Mouse (Mus musculus) left cerebral cortex, postnatal 4 days (tissue): ENCODE results near the gene Runx3. TPM values are rescaled to one million over a fixed set of nuclear protein-coding genes. Genes with fewer than 3 reads are reported as not detected.

Experiments used
- DNase-seq: peaks from one replicate; pipeline ENCODE4 v3.0.0-alpha.2; 2022
- intact Hi-C: fragments of 180-260 bp; cut with DNase I; formaldehyde crosslinking; loops from one replicate; pipeline ENCODE4 v1.15.1; 2025
- total RNA-seq, 2 experiments: library from RNA; stranded (reverse); gene quantifications; 2 replicates each; pipeline ENCODE4 v1.2.3; 2021

Gene Runx3
- total RNA-seq, 2 experiments from 2014 or later: 0.08 TPM; not detected in 1

DNA sequence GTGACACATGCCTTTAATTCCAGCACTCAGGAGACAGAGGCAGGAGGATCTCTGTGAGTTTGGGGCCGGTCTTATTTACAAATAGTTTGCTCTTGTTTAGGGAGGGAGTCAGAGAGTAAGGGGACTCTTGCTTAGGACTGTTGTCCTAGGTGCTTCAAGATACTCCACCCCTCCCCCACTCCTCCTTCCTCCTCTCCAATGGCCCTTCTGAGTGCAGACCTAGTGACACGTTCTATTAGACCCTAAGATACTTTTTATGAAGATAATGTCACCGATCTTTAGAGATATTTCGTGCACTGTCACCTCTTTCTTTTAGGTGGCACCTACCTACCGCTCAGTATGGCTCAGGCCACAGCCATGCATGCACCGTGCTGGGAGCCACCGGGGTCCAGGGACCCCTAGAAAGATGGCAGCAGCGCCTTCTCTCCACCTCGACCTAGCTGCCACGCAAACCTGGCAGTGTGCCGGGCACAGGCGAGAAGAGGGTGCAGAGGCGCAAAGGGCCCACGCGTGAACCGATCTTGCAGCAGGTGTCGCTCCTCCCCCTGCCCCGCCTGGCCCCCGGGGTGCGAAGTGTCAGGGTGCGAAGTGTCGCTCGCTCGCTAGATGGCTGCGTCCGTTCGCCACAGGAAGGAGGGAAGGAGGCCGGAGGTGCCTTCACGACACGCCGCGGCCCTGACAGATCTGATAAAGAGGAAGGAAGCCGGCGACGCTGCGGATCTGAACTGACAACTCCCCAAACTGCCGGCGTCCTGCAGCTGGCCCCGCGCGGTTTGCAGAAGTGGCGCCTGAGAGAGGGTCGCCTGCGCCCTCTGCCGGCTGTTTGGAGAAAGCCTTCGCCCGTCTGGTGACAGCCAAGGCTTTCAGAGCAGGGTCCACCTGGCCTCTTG lies 85.5 kb downstream of the Runx3 start:
- DNase-seq: peak; percentile 88
- intact Hi-C loops: loop anchor here (2.0 to 10.0 kb wide), 2 partner anchors 141 to 259 kb away; no protein-coding TSS in a partner anchor

- intact Hi-C loops: loop anchor here (10.0 kb wide), 1 partner anchor 145 kb away; no protein-coding TSS in a partner anchor
- no peak for DNase-seq
These were observed 89.4 kb downstream of the Runx3 start for GRCm38 (mm10) chr4:135209846-135210245.

- DNase-seq: peak; percentile 81
- intact Hi-C loops: loop anchor here (5.0 to 10.0 kb wide), 2 partner anchors 55 to 98 kb away; partner anchors contain the start of gene Clic4
These were observed 99.2 kb downstream of the Runx3 start for GRCm38 (mm10) chr4:135219652-135220051.

- no peak for DNase-seq
- intact Hi-C loops: loop anchor here (10.0 kb wide), 1 partner anchor 54 kb away; the partner anchor contains the start of gene Clic4
These were observed 100.2 kb downstream of the Runx3 start for GRCm38 (mm10) chr4:135220641-135221040.

GRCm38 (mm10) chr4:135221632-135222407 lies 101.4 kb downstream of the Runx3 start:
- DNase-seq: no peak
- intact Hi-C loops: loop anchor here (10.0 kb wide), 1 partner anchor 53 kb away; the partner anchor contains the start of gene Clic4

DNA sequence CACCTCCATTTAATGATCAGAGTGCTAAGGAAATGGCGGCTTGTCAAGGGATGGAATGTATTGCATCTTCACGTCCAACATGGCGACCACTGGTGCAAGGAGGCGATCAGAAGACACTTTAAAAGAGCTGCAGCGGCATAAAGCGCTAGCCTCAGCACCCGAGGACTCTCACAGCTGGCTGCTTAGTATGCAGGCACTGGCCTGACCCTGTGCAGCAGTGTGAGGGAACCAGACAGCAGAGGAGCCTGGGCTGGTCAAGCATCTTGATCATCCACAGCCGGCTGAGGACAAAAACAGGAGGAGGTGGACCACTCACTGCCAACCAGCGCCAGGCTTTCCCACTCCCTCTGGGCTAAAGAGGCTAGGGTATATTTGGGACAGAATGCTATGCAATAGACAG lies 103.4 kb downstream of the Runx3 start:
- DNase-seq: no peak
- intact Hi-C loops: loop anchor here (10.0 kb wide), 1 partner anchor 51 kb away; the partner anchor contains the start of gene Clic4

GRCm38 (mm10) chr4:135226008-135226667 lies 105.7 kb downstream of the Runx3 start:
- DNase-seq: no peak
- intact Hi-C loops: loop anchor here (10.0 kb wide), 1 partner anchor 49 kb away; the partner anchor contains the start of gene Clic4

Other genes starting within 250 kb of the Runx3 start
- 100 to 1,000 TPM; 117 to 120 TPM for gene Tmem50a, start 205.6 kb upstream of the Runx3 start, total RNA-seq
- gene Rsrp1, start 197.1 kb upstream of the Runx3 start, total RNA-seq: 100 to 1,000 TPM; 231 to 238 TPM
- 10 to 100 TPM; 37.5 to 40.4 TPM for gene Syf2, start 189.8 kb upstream of the Runx3 start, total RNA-seq
- 10 to 100 TPM; 27.6 to 27.8 TPM for gene Clic4, start 152.2 kb downstream of the Runx3 start, total RNA-seq
- gene Srrm1, start 232.7 kb downstream of the Runx3 start, total RNA-seq: 100 to 1,000 TPM; 162 to 169 TPM